Mouse (Mus musculus): ENCODE measurements around the gene Atp1a4.
A peak's percentile ranks its signal among the peaks of the same experiment; 100 is the strongest.

Atp1a4 gene

GRCm38 (mm10) chr1:172258314-172258713 lies at the start of gene Atp1a4:
TSS of gene Atp1a4 (minus strand) at chr1:172258414.
- no peak for DNase-seq

GRCm38 (mm10) chr1:172307936-172308335 lies 49.7 kb upstream of the Atp1a4 start:
- peak in 1 of 2 experiments; percentile 9 for DNase-seq

- no peak for DNase-seq
These were observed 48.7 kb upstream of the Atp1a4 start for GRCm38 (mm10) chr1:172306885-172307284.

- DNase-seq = no peak
These were observed 48.0 kb upstream of the Atp1a4 start for GRCm38 (mm10) chr1:172306196-172306595.

GRCm38 (mm10) chr1:172305635-172306034 lies 47.4 kb upstream of the Atp1a4 start:
- DNase-seq = no peak

- no peak for DNase-seq
These were observed 46.9 kb upstream of the Atp1a4 start for GRCm38 (mm10) chr1:172305153-172305552.

GRCm38 (mm10) chr1:172304443-172304842 lies 46.2 kb upstream of the Atp1a4 start:
- DNase-seq = no peak

GRCm38 (mm10) chr1:172302851-172303250 lies 44.6 kb upstream of the Atp1a4 start:
- DNase-seq = no peak

- DNase-seq = no peak
These were observed 44.1 kb upstream of the Atp1a4 start for GRCm38 (mm10) chr1:172302311-172302710.

GRCm38 (mm10) chr1:172301180-172301579 lies 43.0 kb upstream of the Atp1a4 start:
- no peak for DNase-seq

- DNase-seq = no peak
These were observed 42.0 kb upstream of the Atp1a4 start for GRCm38 (mm10) chr1:172300247-172300646.

- no peak for DNase-seq
These were observed 41.3 kb upstream of the Atp1a4 start for GRCm38 (mm10) chr1:172299528-172299927.

GRCm38 (mm10) chr1:172297611-172298537 lies 39.7 kb upstream of the Atp1a4 start, which contains the start of gene Atp1a2:
TSS of gene Atp1a2 (minus strand) at chr1:172298064.
- DNase-seq = peak; percentile 47 to 66

GRCm38 (mm10) chr1:172296816-172297510 lies 38.7 kb upstream of the Atp1a4 start:
- DNase-seq = peak in 1 of 2 experiments; percentile 26

GRCm38 (mm10) chr1:172295751-172296197 lies 37.6 kb upstream of the Atp1a4 start:
- peak in 1 of 2 experiments; percentile 38 for DNase-seq

- DNase-seq = no peak
These were observed 35.2 kb upstream of the Atp1a4 start for GRCm38 (mm10) chr1:172293449-172293848.

- no peak for DNase-seq
These were observed 34.7 kb upstream of the Atp1a4 start for GRCm38 (mm10) chr1:172292880-172293279.

- DNase-seq = no peak
These were observed 31.4 kb upstream of the Atp1a4 start for GRCm38 (mm10) chr1:172289617-172289946.

GRCm38 (mm10) chr1:172288900-172289616 lies 30.8 kb upstream of the Atp1a4 start:
- no peak for DNase-seq

- no peak for DNase-seq
These were observed 28.5 kb upstream of the Atp1a4 start for GRCm38 (mm10) chr1:172286740-172287139.

- DNase-seq = no peak
These were observed 26.0 kb upstream of the Atp1a4 start for GRCm38 (mm10) chr1:172284221-172284620.

GRCm38 (mm10) chr1:172283073-172283472 lies 24.9 kb upstream of the Atp1a4 start:
- DNase-seq = no peak

Data from kidney, postnatal 4 days (tissue).